Comparison of ENCODE assay signal across 15 mouse cellular contexts in genomic region chr6:52477380-52477779, GRCm38 (mm10).
A peak's percentile ranks its signal among the peaks of the same experiment; 100 is the strongest.
DNase-seq lines count a peak whose midpoint lies in the region; ATAC-seq lines count a peak whose summit lies in the region.
"Had no signal": no experiment of that assay in that cellular context is flagged by ENCODE, and none has a peak within 500 bp of the region (broad histone marks: within the 10 kb centered on the region; RNA-seq: fewer than 3 reads in every experiment).

No protein-coding gene starts in this region.

- no peaks in the 10 kb centered on the region for H3K9me3 ChIP-seq in heart, embryonic 16.5 days (replicated peaks; ENCODE audit: control insufficient read depth, low read length)
- H3K9me3 ChIP-seq in heart, embryonic 10.5 days: no peaks in the 10 kb centered on the region
- H3K9me3 ChIP-seq in limb, embryonic 10.5 days (replicated peaks): no peaks in the 10 kb centered on the region
- H3K9me3 ChIP-seq in midbrain, embryonic 16.5 days (replicated peaks; ENCODE audit: control insufficient read depth, low read length, poor library complexity, severe bottlenecking): no peaks in the 10 kb centered on the region
- H3K9me3 ChIP-seq: forebrain, embryonic 15.5 days; heart, embryonic 13.5 days; midbrain, embryonic 10.5 days; neural tube, embryonic 13.5 days had no signal

- ATAC-seq in heart, embryonic 16.5 days (replicated peaks; ENCODE audit: extremely low read depth, insufficient read depth, low FRiP score): 0 out of 2 replicates have a peak, but pooled peaks have one; percentile 28
- peak; percentile 97 for ATAC-seq in megakaryocyte, adult 5-6 weeks (ENCODE audit: poor library complexity, severe bottlenecking)
- ATAC-seq in midbrain, embryonic 16.5 days: no peak
- ATAC-seq: forebrain, embryonic 15.5 days; hindbrain, postnatal 0 days had no signal

- no peak overlapping the region for H3K9ac ChIP-seq in heart, embryonic 16.5 days (ENCODE audit: low read length)
- no peak overlapping the region for H3K9ac ChIP-seq in midbrain, embryonic 16.5 days (ENCODE audit: low read depth, low read length)
- H3K9ac ChIP-seq: forebrain, embryonic 15.5 days; heart, embryonic 13.5 days; neural tube, embryonic 13.5 days had no signal

- DNase-seq in heart, embryonic 10.5 days (ENCODE audit: low spot score): no peak
- DNase-seq in 416B (ENCODE audit: low read depth): peak; percentile 67
- DNase-seq in limb, embryonic 10.5 days (ENCODE audit: low spot score): no peak
- DNase-seq in ovary, postnatal 36 days (ENCODE audit: low spot score): no peak
- no peak for DNase-seq in cerebellum, adult 11 months
- DNase-seq: embryo, embryonic 11 days; layer of hippocampus, postnatal 36 days had no signal

- no peak overlapping the region for H3K27ac ChIP-seq in heart, embryonic 16.5 days (ENCODE audit: low read length)
- H3K27ac ChIP-seq in heart, embryonic 10.5 days: no peak overlapping the region
- H3K27ac ChIP-seq in limb, embryonic 10.5 days: peak overlapping the region; percentile 50; the same call in 1 of the 2 replicates
- H3K27ac ChIP-seq in midbrain, embryonic 16.5 days (ENCODE audit: low read length): no peak overlapping the region
- H3K27ac ChIP-seq: forebrain, embryonic 15.5 days; heart, embryonic 13.5 days; hindbrain, postnatal 0 days; midbrain, embryonic 10.5 days; neural tube, embryonic 13.5 days had no signal

- no peaks in the 10 kb centered on the region for H3K36me3 ChIP-seq in heart, embryonic 16.5 days (ENCODE audit: control insufficient read depth, insufficient read depth)
- no peaks in the 10 kb centered on the region for H3K36me3 ChIP-seq in heart, embryonic 10.5 days
- H3K36me3 ChIP-seq in limb, embryonic 10.5 days: no peaks in the 10 kb centered on the region
- no peaks in the 10 kb centered on the region for H3K36me3 ChIP-seq in midbrain, embryonic 16.5 days (ENCODE audit: control insufficient read depth, insufficient read depth, low read length)
- H3K36me3 ChIP-seq: forebrain, embryonic 15.5 days; heart, embryonic 13.5 days; midbrain, embryonic 10.5 days; neural tube, embryonic 13.5 days had no signal

- 67% methylated on average over 7 of the region's 7 CpGs for WGBS in heart, embryonic 16.5 days
- 61% methylated on average over 7 of the region's 7 CpGs for WGBS in heart, embryonic 10.5 days
- 81% methylated on average over 7 of the region's 7 CpGs for WGBS in limb, embryonic 10.5 days
- 82% methylated on average over 7 of the region's 7 CpGs for WGBS in midbrain, embryonic 16.5 days

- no peak overlapping the region for H3K4me3 ChIP-seq in heart, embryonic 16.5 days (ENCODE audit: low read length)
- no peak overlapping the region for H3K4me3 ChIP-seq in heart, embryonic 10.5 days
- no peak overlapping the region for H3K4me3 ChIP-seq in limb, embryonic 10.5 days
- no peak overlapping the region for H3K4me3 ChIP-seq in midbrain, embryonic 16.5 days (ENCODE audit: low read depth, low read length)
- H3K4me3 ChIP-seq: forebrain, embryonic 15.5 days; heart, embryonic 13.5 days; midbrain, embryonic 10.5 days; neural tube, embryonic 13.5 days had no signal

- peaks cover 3% of the 10 kb centered on the region; the same call in 1 of the 2 replicates for H3K4me1 ChIP-seq in heart, embryonic 16.5 days (ENCODE audit: control insufficient read depth, insufficient read depth, low read length)
- H3K4me1 ChIP-seq in heart, embryonic 10.5 days: peaks cover 14% of the 10 kb centered on the region
- peaks cover 65% of the 10 kb centered on the region for H3K4me1 ChIP-seq in limb, embryonic 10.5 days
- 0 out of 2 replicates have a peak, but pooled peaks cover 5% of the 10 kb centered on the region for H3K4me1 ChIP-seq in midbrain, embryonic 16.5 days (ENCODE audit: control insufficient read depth, insufficient read depth, low read length)

- no peaks in the 10 kb centered on the region for H3K27me3 ChIP-seq in heart, embryonic 16.5 days (ENCODE audit: control insufficient read depth, insufficient read depth, low read length)
- 0 out of 2 replicates have a peak, but pooled peaks cover 3% of the 10 kb centered on the region for H3K27me3 ChIP-seq in heart, embryonic 10.5 days (ENCODE audit: insufficient read depth, poor library complexity, severe bottlenecking)
- H3K27me3 ChIP-seq in limb, embryonic 10.5 days (ENCODE audit: low read depth, poor library complexity, severe bottlenecking): no peaks in the 10 kb centered on the region; the same call in 1 of the 2 replicates
- H3K27me3 ChIP-seq in midbrain, embryonic 16.5 days (ENCODE audit: control insufficient read depth, insufficient read depth, low read depth, low read length): no peaks in the 10 kb centered on the region
- H3K27me3 ChIP-seq: forebrain, embryonic 15.5 days; neural tube, embryonic 13.5 days had no signal

- H3K4me2 ChIP-seq in heart, embryonic 16.5 days (ENCODE audit: low read depth, low read length): no peak overlapping the region
- no peak overlapping the region for H3K4me2 ChIP-seq in midbrain, embryonic 16.5 days (ENCODE audit: low read length)
- H3K4me2 ChIP-seq: forebrain, embryonic 15.5 days; heart, embryonic 13.5 days; neural tube, embryonic 13.5 days had no signal
